Mouse (Mus musculus) CH12F3 (cell line): ENCODE data around the gene Plekhm1.
"Not testable (repeated sequence)": the region's sequence is repeated elsewhere in the genome, so short reads cannot be mapped to it uniquely, and the experiment has no call there.

Experiments used
- in situ Hi-C: fragments of 300-500 bp; cut with MboI; formaldehyde crosslinking; loops from 2 replicates; pipeline ENCODE4 v1.14.3; 2020; ENCODE audit warnings: low sequenced_read_pairs

The Plekhm1 gene

GRCm38 (mm10) chr11:103343063-103343462, 69.4 kb downstream of the Plekhm1 start:
- in situ Hi-C loops: no loop called here

GRCm38 (mm10) chr11:103340677-103341076, 71.8 kb downstream of the Plekhm1 start:
- in situ Hi-C loops: no loop called here

GRCm38 (mm10) chr11:103340130-103340529, 72.4 kb downstream of the Plekhm1 start:
- in situ Hi-C loops: no loop called here

- in situ Hi-C loops: loop anchor here (10.0 kb wide), 1 partner anchor 175 kb away; no protein-coding TSS in a partner anchor
Observed at GRCm38 (mm10) chr11:103339414-103340119, 72.9 kb downstream of the Plekhm1 start.

GRCm38 (mm10) chr11:103338671-103339070, 73.8 kb downstream of the Plekhm1 start:
- in situ Hi-C loops: loop anchor here (10.0 kb wide), 1 partner anchor 174 kb away; no protein-coding TSS in a partner anchor

- in situ Hi-C loops: loop anchor here (10.0 kb wide), 1 partner anchor 173 kb away; no protein-coding TSS in a partner anchor
Observed at GRCm38 (mm10) chr11:103338119-103338518, 74.4 kb downstream of the Plekhm1 start.

- in situ Hi-C loops: loop anchor here (10.0 kb wide), 1 partner anchor 172 kb away; no protein-coding TSS in a partner anchor
Observed at GRCm38 (mm10) chr11:103337180-103337579, 75.3 kb downstream of the Plekhm1 start.

GRCm38 (mm10) chr11:103335561-103335960, 76.9 kb downstream of the Plekhm1 start:
- in situ Hi-C loops: loop anchor here (10.0 kb wide), 1 partner anchor 171 kb away; no protein-coding TSS in a partner anchor

GRCm38 (mm10) chr11:103334925-103335324, 77.6 kb downstream of the Plekhm1 start:
- in situ Hi-C loops: loop anchor here (10.0 kb wide), 1 partner anchor 170 kb away; no protein-coding TSS in a partner anchor

- in situ Hi-C loops: loop anchor here (10.0 kb wide), 1 partner anchor 169 kb away; no protein-coding TSS in a partner anchor
Observed at GRCm38 (mm10) chr11:103333719-103334398, 78.6 kb downstream of the Plekhm1 start.

GRCm38 (mm10) chr11:103332890-103333651, 79.4 kb downstream of the Plekhm1 start:
- in situ Hi-C loops: loop anchor here (10.0 kb wide), 1 partner anchor 168 kb away; no protein-coding TSS in a partner anchor

GRCm38 (mm10) chr11:103332186-103332889, 80.1 kb downstream of the Plekhm1 start:
- in situ Hi-C loops: loop anchor here (10.0 kb wide), 1 partner anchor 168 kb away; no protein-coding TSS in a partner anchor

- in situ Hi-C loops: loop anchor here (10.0 kb wide), 1 partner anchor 167 kb away; no protein-coding TSS in a partner anchor
Observed at GRCm38 (mm10) chr11:103331502-103332185, 80.8 kb downstream of the Plekhm1 start.

- in situ Hi-C loops: loop anchor here (10.0 kb wide), 1 partner anchor 166 kb away; no protein-coding TSS in a partner anchor
Observed at GRCm38 (mm10) chr11:103330651-103331319, 81.7 kb downstream of the Plekhm1 start.

GRCm38 (mm10) chr11:103326950-103327349, 85.5 kb downstream of the Plekhm1 start:
- in situ Hi-C loops: no loop called here

GRCm38 (mm10) chr11:103325172-103325571, 87.3 kb downstream of the Plekhm1 start:
- in situ Hi-C loops: no loop called here

- in situ Hi-C loops: no loop called here
Observed at GRCm38 (mm10) chr11:103324723-103325122, 87.8 kb downstream of the Plekhm1 start.

- in situ Hi-C loops: not testable (repeated sequence)
Observed at GRCm38 (mm10) chr11:103322832-103323231, 89.7 kb downstream of the Plekhm1 start.

- in situ Hi-C loops: no loop called here
Observed at GRCm38 (mm10) chr11:103320646-103321045, 91.8 kb downstream of the Plekhm1 start.
